Mouse (Mus musculus) hindbrain, embryonic 16.5 days (tissue): ENCODE measurements around the gene Map3k3. TPM values are rescaled to one million over a fixed set of nuclear protein-coding genes. Genes with fewer than 3 reads are reported as not detected.

ENCODE experiments used
- ATAC-seq: fragments of 200-750 bp; cut with Nextera tagmentation; 2 replicates; pipeline ENCODE4 v1.8.0; 2017; ENCODE audit warnings: moderate TSS enrichment, moderate library complexity
- H3K27ac ChIP-seq: fragments of 300-500 bp; sonication (generic); 2 replicates; pipeline ENCODE4 v1.5.1; 2014; ENCODE audit warnings: low read depth, mild to moderate bottlenecking, control low read depth, low read length, moderate library complexity
- H3K27me3 ChIP-seq: fragments of 300-500 bp; sonication (generic); replicated peaks from 2 replicates; pipeline ENCODE4 v1.6.1; 2014; ENCODE audit warnings: low read length; ENCODE audit not compliant: control insufficient read depth, insufficient read depth
- H3K36me3 ChIP-seq: fragments of 300-500 bp; sonication (generic); 2 replicates; pipeline ENCODE4 v1.6.1; 2014; ENCODE audit warnings: mild to moderate bottlenecking, low read length, moderate library complexity, mixed read lengths; ENCODE audit not compliant: control insufficient read depth, insufficient read depth
- H3K4me1 ChIP-seq: fragments of 300-500 bp; sonication (generic); 2 replicates; pipeline ENCODE4 v1.6.1; 2014; ENCODE audit warnings: low read depth, low read length; ENCODE audit not compliant: control insufficient read depth, insufficient read depth
- H3K4me2 ChIP-seq: fragments of 300-500 bp; sonication (generic); 2 replicates; pipeline ENCODE4 v1.6.1; 2014; ENCODE audit warnings: mild to moderate bottlenecking, low read length, control low read depth, moderate library complexity
- H3K4me3 ChIP-seq: fragments of 300-500 bp; sonication (generic); 2 replicates; pipeline ENCODE4 v1.5.1; 2014; ENCODE audit warnings: mild to moderate bottlenecking, low read length, control low read depth, moderate library complexity
- H3K9ac ChIP-seq: fragments of 300-500 bp; sonication (generic); 2 replicates; pipeline ENCODE4 v1.6.1; 2014; ENCODE audit warnings: low read depth, mild to moderate bottlenecking, control low read depth, low read length, moderate library complexity
- H3K9me3 ChIP-seq: fragments of 300-500 bp; sonication (generic); 2 replicates; pipeline ENCODE4 v1.6.1; 2014; ENCODE audit warnings: mild to moderate bottlenecking, low read length, moderate library complexity; ENCODE audit not compliant: control insufficient read depth
- WGBS: fragments of 180-500 bp; shearing (Covaris S2); extraction: QIAGEN DNeasy Blood & Tissue Kit; methylation state at CpG from one replicate; pipeline ENCODE4 v1.1.7; 2014; 5-methylcytosine and 5-hydroxymethylcytosine counted together
- polyA plus RNA-seq: library from polyadenylated mRNA; unstranded; fragments of >200 nt; fragmentation: Nextera tagmentation; extraction: Ambion mirVana; gene quantifications from 2 replicates; pipeline ENCODE4 v1.2.1, GENCODE M21; 2015

Map3k3 gene
- polyA plus RNA-seq, 1 experiment from 2014 or later, result 6.2 TPM

DNA sequence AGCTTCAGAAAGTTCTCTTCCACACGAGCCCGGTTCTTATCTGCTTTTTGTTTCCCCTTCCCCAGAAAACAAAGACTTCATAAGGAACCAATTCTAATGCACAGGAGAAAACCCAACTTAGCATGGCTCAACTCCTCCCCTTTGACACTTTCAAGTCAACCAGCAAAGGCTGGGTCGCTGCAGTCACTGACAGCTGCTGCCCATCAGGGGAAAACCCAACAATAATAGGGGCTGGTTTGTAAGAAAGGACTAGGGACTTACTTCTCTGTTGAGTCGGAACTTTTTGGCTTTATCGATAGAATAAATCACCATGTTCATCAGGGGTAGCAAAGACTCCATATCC lies 117.7 kb downstream of the Map3k3 start, which contains the start of gene Strada:
Strada (minus strand) TSS at position 46 of the 343 bp plus-strand sequence.
- H3K27me3 ChIP-seq, result no peaks in the 10 kb centered on the region
- no peaks in the 10 kb centered on the region for H3K9me3 ChIP-seq
- H3K27ac ChIP-seq, result no peak within 1 kb of the TSS
- ATAC-seq, result no peak
- H3K4me3 ChIP-seq, result no peak within 1 kb of the TSS
- peaks cover 54% of the 10 kb centered on the region for H3K36me3 ChIP-seq
- no peak within 1 kb of the TSS for H3K9ac ChIP-seq
- H3K4me1 ChIP-seq, result no peaks in the 10 kb centered on the region
- H3K4me2 ChIP-seq, result no peak within 1 kb of the TSS
- 90% methylated on average over 5 of the region's 5 CpGs for WGBS

Other genes starting within 250 kb of the Map3k3 start
- gene Cyb561, start 131.3 kb upstream of the Map3k3 start, polyA plus RNA-seq, result 63.8 and 65.4 TPM in 2 replicates
- gene Ace, start 116.7 kb upstream of the Map3k3 start, polyA plus RNA-seq, result 8.6 and 9.9 TPM in 2 replicates
- 0.06 TPM in 1 of 2 replicates, not detected in the other for gene Ace3, start 89.9 kb upstream of the Map3k3 start, polyA plus RNA-seq
- 2.7 and 3.1 TPM in 2 replicates for gene Kcnh6, start 76.5 kb upstream of the Map3k3 start, polyA plus RNA-seq
- gene Dcaf7, start 47.7 kb upstream of the Map3k3 start, polyA plus RNA-seq, result 152 and 179 TPM in 2 replicates
- gene Taco1, start 18.6 kb upstream of the Map3k3 start, polyA plus RNA-seq, result 7.4 and 7.8 TPM in 2 replicates
- gene Gm10840, start 76.2 kb downstream of the Map3k3 start, polyA plus RNA-seq, result not detected in 2 replicates
- gene Limd2, start 76.2 kb downstream of the Map3k3 start, polyA plus RNA-seq, result 142 and 161 TPM in 2 replicates
- 28.6 and 30.1 TPM in 2 replicates for gene Strada, start 117.6 kb downstream of the Map3k3 start, polyA plus RNA-seq
- 109 and 113 TPM in 2 replicates for gene Ccdc47, start 131.7 kb downstream of the Map3k3 start, polyA plus RNA-seq
- gene Ddx42, start 132.3 kb downstream of the Map3k3 start, polyA plus RNA-seq, result 77.9 and 87.4 TPM in 2 replicates
- 31.6 and 35.0 TPM in 2 replicates for gene Ftsj3, start 171.5 kb downstream of the Map3k3 start, polyA plus RNA-seq
- 303 and 330 TPM in 2 replicates for gene Psmc5, start 171.5 kb downstream of the Map3k3 start, polyA plus RNA-seq
- 9.6 and 11.2 TPM in 2 replicates for gene Smarcd2, start 188.4 kb downstream of the Map3k3 start, polyA plus RNA-seq
- gene Tcam1, start 192.1 kb downstream of the Map3k3 start, polyA plus RNA-seq, result 0.06 and 0.14 TPM in 2 replicates
- 0.61 TPM in 1 of 2 replicates, not detected in the other for gene Gh, start 217.3 kb downstream of the Map3k3 start, polyA plus RNA-seq
- gene Cd79b, start 230.1 kb downstream of the Map3k3 start, polyA plus RNA-seq, result 0.85 and 1.5 TPM in 2 replicates